Mouse (Mus musculus): Measurements from ENCODE around the gene Tmem213. TPM values are rescaled to one million over a fixed set of nuclear protein-coding genes. Genes with fewer than 3 reads are reported as not detected.

Tmem213 gene
- not detected in 2 replicates for polyA plus RNA-seq (2015; fragmentation: Nextera tagmentation; extraction: Ambion mirVana)

DNA sequence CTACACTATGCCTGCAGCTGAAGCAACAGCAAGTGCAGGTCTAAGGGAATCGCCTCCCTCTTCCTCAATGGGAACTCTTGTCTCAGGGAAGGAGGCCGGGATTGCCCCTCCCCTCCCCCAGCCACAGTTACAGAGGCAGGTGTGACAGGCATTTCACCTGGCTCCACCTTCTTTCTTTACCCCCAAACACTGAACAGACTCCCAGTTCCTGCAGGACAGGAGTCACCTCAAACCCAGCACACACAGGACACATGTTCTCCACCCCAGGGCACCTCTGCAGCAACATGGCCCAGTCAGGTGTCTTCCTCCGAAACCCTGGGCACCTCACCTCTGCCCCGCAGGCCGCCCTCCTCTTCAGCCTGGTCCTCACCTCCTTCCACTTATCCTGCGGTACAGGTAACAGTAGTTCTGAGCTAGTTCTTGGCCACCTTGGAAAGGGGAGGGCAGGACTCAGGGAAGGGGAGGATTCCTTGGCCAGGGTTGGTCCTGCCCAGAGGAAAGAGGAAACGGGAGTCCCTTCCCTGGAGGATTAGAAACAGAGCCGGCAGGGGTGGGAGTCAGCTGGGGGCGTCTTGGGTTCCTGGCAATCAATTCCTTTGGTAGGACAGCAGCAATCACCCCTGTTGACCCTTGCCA, at the start of gene Tmem213:
Tmem213 (plus strand) TSS at position 96 of the 636 bp plus-strand sequence.
- no peak for ATAC-seq (ENCODE audit: low FRiP score)
- H3K9ac ChIP-seq, result no peak within 1 kb of the TSS
- H3K27me3 ChIP-seq, result no peaks in the 10 kb centered on the region
- no peak within 1 kb of the TSS for H3K27ac ChIP-seq
- H3K36me3 ChIP-seq, result no peaks in the 10 kb centered on the region
- 31% methylated on average over 9 of the region's 9 CpGs for WGBS
- H3K9me3 ChIP-seq, result no peaks in the 10 kb centered on the region
- H3K4me1 ChIP-seq (replicated peaks), result no peaks in the 10 kb centered on the region
- H3K4me2 ChIP-seq, result no peak within 1 kb of the TSS
- H3K4me3 ChIP-seq, result no peak within 1 kb of the TSS

GRCm38 (mm10) chr6:38064621-38065020, 44.4 kb upstream of the Tmem213 start:
- Histone ChIP-seq H3K4me3 (no peak overlapping the region), H3K36me3 (no peaks in the 10 kb centered on the region), H3K9ac (no peak overlapping the region), H3K27me3 (no peaks in the 10 kb centered on the region), H3K4me1 (replicated peaks) (peaks cover 10% of the 10 kb centered on the region), H3K27ac (no peak overlapping the region), H3K9me3 (no peaks in the 10 kb centered on the region), H3K4me2 (no peak overlapping the region)
- 75% methylated on average over 2 of the region's 2 CpGs for WGBS
- ATAC-seq (ENCODE audit: low FRiP score), result no peak

- no peak for ATAC-seq (ENCODE audit: low FRiP score)
- WGBS, result 68% methylated on average over 3 of the region's 3 CpGs
Observed at GRCm38 (mm10) chr6:38065122-38065500, 43.9 kb upstream of the Tmem213 start.

DNA sequence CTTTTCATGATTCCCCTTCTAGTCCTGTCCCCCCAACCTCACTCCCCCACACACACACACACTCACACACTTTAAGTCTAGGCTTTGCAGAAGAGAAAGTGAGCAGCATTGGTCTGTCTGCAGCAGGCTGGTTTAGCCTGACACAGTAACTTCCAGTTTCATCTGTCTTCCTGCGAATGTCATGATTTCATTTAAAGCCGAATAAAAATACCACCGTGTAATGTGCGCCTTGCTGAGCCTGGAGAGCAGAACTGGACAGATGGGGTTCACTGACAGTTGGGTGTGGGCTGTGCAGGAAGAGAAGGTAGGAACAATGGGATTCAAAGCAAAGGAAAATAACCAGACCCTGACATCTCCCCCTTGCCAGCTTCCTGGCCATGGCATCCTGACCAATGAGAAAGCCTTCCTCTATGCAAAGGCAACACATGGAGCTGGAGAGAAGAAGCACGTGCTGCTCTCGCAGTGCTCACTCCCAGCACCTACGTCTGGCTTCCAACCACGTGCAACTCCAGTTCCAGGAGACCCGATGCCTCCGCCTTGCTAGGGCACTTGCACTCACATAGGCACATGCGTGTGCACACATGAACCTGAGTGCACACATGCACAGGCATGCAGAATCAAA, 43.4 kb upstream of the Tmem213 start:
- Histone ChIP-seq H3K27ac (no peak overlapping the region), H3K4me2 (0 out of 2 replicates have a peak overlapping the region, but pooled peaks have one; percentile 13), H3K36me3 (no peaks in the 10 kb centered on the region), H3K9me3 (no peaks in the 10 kb centered on the region), H3K4me3 (no peak overlapping the region), H3K27me3 (no peaks in the 10 kb centered on the region), H3K4me1 (replicated peaks) (peaks cover 10% of the 10 kb centered on the region), H3K9ac (0 out of 2 replicates have a peak overlapping the region, but pooled peaks have one; percentile 19)
- peak; percentile 57; the same call in 1 of the 2 replicates for ATAC-seq (ENCODE audit: low FRiP score)
- WGBS, result 76% methylated on average over 11 of the region's 11 CpGs

More at GRCm38 (mm10) chr6:38065122-38065500, 43.9 kb upstream of the Tmem213 start:
- Histone ChIP-seq H3K4me3 (no peak overlapping the region), H3K36me3 (no peaks in the 10 kb centered on the region), H3K27ac (no peak overlapping the region), H3K27me3 (no peaks in the 10 kb centered on the region), H3K9ac (no peak overlapping the region), H3K4me2 (no peak overlapping the region), H3K9me3 (no peaks in the 10 kb centered on the region), H3K4me1 (replicated peaks) (peaks cover 10% of the 10 kb centered on the region)

GRCm38 (mm10) chr6:38066215-38066614, 42.8 kb upstream of the Tmem213 start:
- no peaks in the 10 kb centered on the region for H3K27me3 ChIP-seq
- H3K4me2 ChIP-seq, result 0 out of 2 replicates have a peak overlapping the region, but pooled peaks have one; percentile 13
- ATAC-seq (ENCODE audit: low FRiP score), result peak; percentile 91
- H3K4me3 ChIP-seq, result no peak overlapping the region
- H3K36me3 ChIP-seq, result no peaks in the 10 kb centered on the region
- 0 out of 2 replicates have a peak overlapping the region, but pooled peaks have one; percentile 19 for H3K9ac ChIP-seq
- WGBS, result 6% methylated on average over 5 of the region's 5 CpGs
- H3K4me1 ChIP-seq (replicated peaks), result peaks cover 10% of the 10 kb centered on the region
- peak overlapping the region; percentile 37; the same call in 1 of the 2 replicates for H3K27ac ChIP-seq
- no peaks in the 10 kb centered on the region for H3K9me3 ChIP-seq

DNA sequence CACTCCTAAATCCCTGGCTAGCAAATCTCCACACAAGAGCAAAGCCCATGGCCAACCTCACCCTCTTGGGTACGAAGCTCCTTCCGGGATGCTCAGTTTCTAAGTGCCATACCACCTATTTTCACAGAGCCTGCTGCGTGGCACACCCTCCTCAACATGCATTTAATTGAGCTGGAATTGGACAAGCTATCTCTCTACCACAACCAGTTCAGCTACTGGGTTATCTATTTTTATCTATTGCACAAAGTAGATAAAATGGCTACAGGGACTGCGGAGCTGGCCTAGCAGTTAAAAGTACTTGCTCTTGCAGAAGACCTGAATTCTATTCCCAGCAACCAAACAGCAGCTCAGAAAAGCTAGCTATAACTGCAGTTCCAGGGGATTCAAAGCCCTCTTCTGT, 37.8 kb upstream of the Tmem213 start:
- no peaks in the 10 kb centered on the region for H3K27me3 ChIP-seq
- no peak overlapping the region for H3K27ac ChIP-seq
- H3K4me1 ChIP-seq (replicated peaks), result no peaks in the 10 kb centered on the region
- no peaks in the 10 kb centered on the region for H3K9me3 ChIP-seq
- no peak overlapping the region for H3K9ac ChIP-seq
- H3K36me3 ChIP-seq, result no peaks in the 10 kb centered on the region
- 92% methylated on average over 4 of the region's 4 CpGs for WGBS
- no peak overlapping the region for H3K4me2 ChIP-seq
- no peak for ATAC-seq (ENCODE audit: low FRiP score)
- H3K4me3 ChIP-seq, result no peak overlapping the region

- Histone ChIP-seq H3K27ac (no peak overlapping the region), H3K9me3 (no peaks in the 10 kb centered on the region), H3K36me3 (no peaks in the 10 kb centered on the region), H3K9ac (no peak overlapping the region), H3K4me3 (no peak overlapping the region), H3K4me2 (no peak overlapping the region), H3K27me3 (no peaks in the 10 kb centered on the region), H3K4me1 (replicated peaks) (no peaks in the 10 kb centered on the region)
- no peak for ATAC-seq (ENCODE audit: low FRiP score)
- 57% methylated on average over 5 of the region's 5 CpGs for WGBS
Observed at GRCm38 (mm10) chr6:38072137-38072796, 36.8 kb upstream of the Tmem213 start.

DNA sequence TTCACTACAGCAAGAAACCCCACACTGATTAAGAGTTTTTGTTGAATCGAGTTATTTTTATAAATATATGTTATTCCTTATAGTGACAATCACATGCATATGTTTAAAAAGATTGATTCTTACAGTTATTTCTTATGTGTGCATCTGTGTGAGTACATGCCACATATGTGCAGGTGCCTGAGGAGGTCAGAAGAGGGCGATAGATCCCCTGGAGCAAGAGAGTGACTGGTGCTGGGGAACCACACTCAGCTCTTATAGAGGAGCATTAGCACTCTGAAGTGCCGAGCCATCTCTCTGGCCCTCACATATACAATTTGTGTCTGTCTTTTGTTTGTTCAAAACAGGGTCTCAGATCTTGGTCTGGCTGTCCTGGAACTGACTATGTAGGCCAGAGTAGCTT, 35.5 kb upstream of the Tmem213 start:
- Histone ChIP-seq H3K9ac (no peak overlapping the region), H3K9me3 (no peaks in the 10 kb centered on the region), H3K4me3 (no peak overlapping the region), H3K36me3 (no peaks in the 10 kb centered on the region), H3K27ac (no peak overlapping the region), H3K4me1 (replicated peaks) (no peaks in the 10 kb centered on the region), H3K27me3 (no peaks in the 10 kb centered on the region), H3K4me2 (no peak overlapping the region)
- ATAC-seq (ENCODE audit: low FRiP score), result no peak
- WGBS, result 88% methylated on average over 3 of the region's 3 CpGs

- ATAC-seq (ENCODE audit: low FRiP score), result no peak
Observed at GRCm38 (mm10) chr6:38080364-38080763, 28.7 kb upstream of the Tmem213 start.

GRCm38 (mm10) chr6:38081727-38082341, 27.2 kb upstream of the Tmem213 start:
- ATAC-seq (ENCODE audit: low FRiP score), result no peak
- Histone ChIP-seq H3K4me1 (replicated peaks) (0 out of 2 replicates have a peak, but pooled peaks cover 2% of the 10 kb centered on the region), H3K4me3 (no peak overlapping the region), H3K36me3 (no peaks in the 10 kb centered on the region), H3K4me2 (no peak overlapping the region), H3K27me3 (no peaks in the 10 kb centered on the region), H3K9ac (no peak overlapping the region), H3K9me3 (no peaks in the 10 kb centered on the region), H3K27ac (no peak overlapping the region)
- WGBS, result 69% methylated on average over 11 of the region's 11 CpGs

More at GRCm38 (mm10) chr6:38080364-38080763, 28.7 kb upstream of the Tmem213 start:
- Histone ChIP-seq H3K4me1 (replicated peaks) (0 out of 2 replicates have a peak, but pooled peaks cover under 1% of the 10 kb centered on the region), H3K4me3 (no peak overlapping the region), H3K9me3 (no peaks in the 10 kb centered on the region), H3K27ac (no peak overlapping the region), H3K4me2 (no peak overlapping the region), H3K27me3 (no peaks in the 10 kb centered on the region), H3K9ac (no peak overlapping the region), H3K36me3 (no peaks in the 10 kb centered on the region)
- WGBS, result 59% methylated on average over 4 of the region's 4 CpGs

DNA sequence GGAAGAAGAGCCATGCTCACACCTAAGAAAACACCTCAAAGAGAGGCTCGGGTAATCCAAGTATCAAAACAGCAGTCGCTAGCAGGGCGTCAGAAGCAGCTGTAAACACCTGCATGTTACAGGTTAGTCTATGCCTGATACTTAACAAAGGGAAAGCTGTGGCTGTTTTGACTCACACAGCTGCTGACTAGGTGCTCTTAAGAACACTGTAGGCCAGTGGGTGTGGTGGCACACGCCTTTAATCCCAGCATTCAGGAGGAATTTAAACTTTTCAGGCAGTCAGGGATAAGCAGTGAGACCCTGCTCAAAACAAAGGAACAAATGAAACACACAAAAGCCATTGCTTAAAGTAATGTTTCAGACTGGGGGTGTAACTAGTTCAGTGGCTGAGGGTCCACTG, 25.9 kb upstream of the Tmem213 start:
- 0 out of 2 replicates have a peak, but pooled peaks cover 2% of the 10 kb centered on the region for H3K4me1 ChIP-seq (replicated peaks)
- ATAC-seq (ENCODE audit: low FRiP score), result no peak
- no peaks in the 10 kb centered on the region for H3K27me3 ChIP-seq
- no peak overlapping the region for H3K4me3 ChIP-seq
- H3K9ac ChIP-seq, result no peak overlapping the region
- no peak overlapping the region for H3K27ac ChIP-seq
- H3K4me2 ChIP-seq, result no peak overlapping the region
- H3K9me3 ChIP-seq, result no peaks in the 10 kb centered on the region
- 61% methylated on average over 4 of the region's 4 CpGs for WGBS
- no peaks in the 10 kb centered on the region for H3K36me3 ChIP-seq
